Mouse (Mus musculus) left cerebral cortex, adult 9 months (tissue): ENCODE results near the gene Rftn2.

ENCODE experiments used
- DNase-seq, 2 experiments: peaks; one replicate each; pipeline ENCODE4 v3.0.0; 2022; ENCODE audit warnings: low spot score in 2 of 2

Rftn2 gene

GRCm38 (mm10) chr1:55171361-55172325 lies 54.9 kb downstream of the Rftn2 start:
- DNase-seq: no peak

- no peak for DNase-seq
Measured at GRCm38 (mm10) chr1:55168591-55168990, 58.0 kb downstream of the Rftn2 start.

- DNase-seq: no peak
Measured at GRCm38 (mm10) chr1:55167560-55167959, 59.0 kb downstream of the Rftn2 start.

- DNase-seq: no peak
Measured at GRCm38 (mm10) chr1:55164005-55164404, 62.6 kb downstream of the Rftn2 start.

- DNase-seq: no peak
Measured at GRCm38 (mm10) chr1:55162781-55163180, 63.8 kb downstream of the Rftn2 start.

- DNase-seq: no peak
Measured at GRCm38 (mm10) chr1:55161895-55162294, 64.7 kb downstream of the Rftn2 start.

GRCm38 (mm10) chr1:55160831-55161638 lies 65.5 kb downstream of the Rftn2 start:
- peak; percentile 70 to 82 for DNase-seq

GRCm38 (mm10) chr1:55160218-55160617 lies 66.4 kb downstream of the Rftn2 start:
- DNase-seq: no peak

- DNase-seq: peak in 1 of 2 experiments; percentile 22
Measured at GRCm38 (mm10) chr1:55158821-55159220, 67.8 kb downstream of the Rftn2 start.

- DNase-seq: peak in 1 of 2 experiments; percentile 32
Measured at GRCm38 (mm10) chr1:55158211-55158610, 68.4 kb downstream of the Rftn2 start.

- no peak for DNase-seq
Measured at GRCm38 (mm10) chr1:55157329-55157728, 69.3 kb downstream of the Rftn2 start.

- no peak for DNase-seq
Measured at GRCm38 (mm10) chr1:55145556-55145955, 81.0 kb downstream of the Rftn2 start.

- no peak for DNase-seq
Measured at GRCm38 (mm10) chr1:55144338-55144737, 82.2 kb downstream of the Rftn2 start.

- DNase-seq: no peak
Measured at GRCm38 (mm10) chr1:55135846-55136245, 90.7 kb downstream of the Rftn2 start.

- no peak for DNase-seq
Measured at GRCm38 (mm10) chr1:55134301-55134700, 92.3 kb downstream of the Rftn2 start.

- no peak for DNase-seq
Measured at GRCm38 (mm10) chr1:55133173-55133572, 93.4 kb downstream of the Rftn2 start.

- no peak for DNase-seq
Measured at GRCm38 (mm10) chr1:55132308-55132707, 94.3 kb downstream of the Rftn2 start.

GRCm38 (mm10) chr1:55131424-55132014 lies 95.1 kb downstream of the Rftn2 start:
- peak; percentile 15 to 43 for DNase-seq

- peak; percentile 74 to 85 for DNase-seq
Measured at GRCm38 (mm10) chr1:55130943-55131401, 95.6 kb downstream of the Rftn2 start, which contains the start of gene Mob4. Mob4 (plus strand) TSS chr1:55131231.

GRCm38 (mm10) chr1:55130190-55130916 lies 96.2 kb downstream of the Rftn2 start:
- no peak for DNase-seq

GRCm38 (mm10) chr1:55129716-55130115 lies 96.9 kb downstream of the Rftn2 start:
- no peak for DNase-seq
